Mouse (Mus musculus) stomach, postnatal 0 days (tissue): ENCODE results near the gene Unc13b.

Experiments
- CTCF ChIP-seq: IDR thresholded peaks from 2 replicates; pipeline ENCODE4 v1.5.1; 2016; ENCODE audit warnings: antibody characterized with exemption, low read depth, mild to moderate bottlenecking, moderate library complexity
- EP300 ChIP-seq: optimal IDR thresholded peaks from 2 replicates; pipeline ENCODE3; 2016; ENCODE audit warnings: antibody characterized with exemption

- no peak for TF ChIP-seq CTCF
- TF ChIP-seq EP300, result no peak
These were observed 31.2 kb downstream of the Unc13b start for GRCm38 (mm10) chr4:43089950-43090349.
